Mouse (Mus musculus): ENCODE measurements at regions not wholly inside any gene's neighbourhood (a gene's known extent, or its start where the extent isn't known, plus 50 kb on each side); places are given as distances from the start of the nearest gene placed in this dataset.
A peak's percentile ranks its signal among the peaks of the same experiment; 100 is the strongest.

- no peak for DNase-seq (ENCODE audit: low spot score in 2 of 2)
Observed at GRCm38 (mm10) chr7:36934792-36935555, 237.1 kb downstream of the Tshz3 start.

- no peak for DNase-seq (ENCODE audit: low spot score in 2 of 2)
Observed at GRCm38 (mm10) chr7:36940611-36941010, 242.7 kb downstream of the Tshz3 start.

- DNase-seq (ENCODE audit: low spot score in 2 of 2) = no peak
Observed at GRCm38 (mm10) chr7:36945024-36945815, 247.3 kb downstream of the Tshz3 start.

GRCm38 (mm10) chr7:36949511-36949910, 251.6 kb downstream of the Tshz3 start:
- DNase-seq (ENCODE audit: low spot score in 2 of 2) = no peak

- no peak for DNase-seq (ENCODE audit: low spot score in 2 of 2)
Observed at GRCm38 (mm10) chr7:36955376-36955775, 257.5 kb downstream of the Tshz3 start.

- peak; percentile 14 to 24 for DNase-seq (ENCODE audit: low spot score in 2 of 2)
Observed at GRCm38 (mm10) chr7:36958255-36958654, 260.3 kb downstream of the Tshz3 start.

GRCm38 (mm10) chr7:36971772-36972171, 273.9 kb downstream of the Tshz3 start:
- no peak for DNase-seq (ENCODE audit: low spot score in 2 of 2)

GRCm38 (mm10) chr7:36973654-36974320, 275.9 kb downstream of the Tshz3 start:
- DNase-seq (ENCODE audit: low spot score in 2 of 2) = no peak

GRCm38 (mm10) chr7:36974573-36974972, 276.7 kb downstream of the Tshz3 start:
- no peak for DNase-seq (ENCODE audit: low spot score in 2 of 2)

- no peak for DNase-seq (ENCODE audit: low spot score in 2 of 2)
Observed at GRCm38 (mm10) chr7:36975475-36975874, 277.6 kb downstream of the Tshz3 start.

- no peak for DNase-seq (ENCODE audit: low spot score in 2 of 2)
Observed at GRCm38 (mm10) chr7:36977819-36978218, 279.9 kb downstream of the Tshz3 start.

GRCm38 (mm10) chr7:36989380-36989779, 291.5 kb downstream of the Tshz3 start:
- no peak for DNase-seq (ENCODE audit: low spot score in 2 of 2)

- no peak for DNase-seq (ENCODE audit: low spot score in 2 of 2)
Observed at GRCm38 (mm10) chr7:37004601-37005000, 306.7 kb downstream of the Tshz3 start.

GRCm38 (mm10) chr7:37005701-37006100, 307.8 kb downstream of the Tshz3 start:
- no peak for DNase-seq (ENCODE audit: low spot score in 2 of 2)

- peak; percentile 22 to 31 for DNase-seq (ENCODE audit: low spot score in 2 of 2)
Observed at GRCm38 (mm10) chr7:37006921-37007320, 309.0 kb downstream of the Tshz3 start.

- peak in 1 of 2 experiments; percentile 31 for DNase-seq (ENCODE audit: low spot score in 2 of 2)
Observed at GRCm38 (mm10) chr7:37011180-37011754, 313.3 kb downstream of the Tshz3 start.

- no peak for DNase-seq (ENCODE audit: low spot score in 2 of 2)
Observed at GRCm38 (mm10) chr7:37020078-37020477, 322.2 kb downstream of the Tshz3 start.

- DNase-seq (ENCODE audit: low spot score in 2 of 2) = no peak
Observed at GRCm38 (mm10) chr7:37024501-37025025, 326.6 kb downstream of the Tshz3 start.

GRCm38 (mm10) chr7:37064582-37065458, 366.9 kb downstream of the Tshz3 start:
- DNase-seq (ENCODE audit: low spot score in 2 of 2) = no peak

- DNase-seq (ENCODE audit: low spot score in 2 of 2) = no peak
Observed at GRCm38 (mm10) chr7:37077698-37078097, 379.8 kb downstream of the Tshz3 start.
